Mouse (Mus musculus) heart, embryonic 10.5 days (tissue): Measurements from ENCODE around the gene Stx18. TPM values are rescaled to one million over a fixed set of nuclear protein-coding genes. Genes with fewer than 3 reads are reported as not detected.

Source experiments
- DNase-seq: peaks from one replicate; pipeline ENCODE4 v3.0.0-alpha.2; 2017; ENCODE audit warnings: low spot score
- H3K27ac ChIP-seq: fragments of 300-500 bp; sonication (generic); 2 replicates; pipeline ENCODE4 v1.5.1; 2016; ENCODE audit warnings: mild to moderate bottlenecking
- H3K27me3 ChIP-seq: fragments of 300-500 bp; sonication (generic); 2 replicates; pipeline ENCODE4 v1.6.1; 2016; ENCODE audit warnings: mild to moderate bottlenecking; ENCODE audit not compliant: poor library complexity, insufficient read depth, severe bottlenecking
- H3K36me3 ChIP-seq: fragments of 300-500 bp; sonication (generic); 2 replicates; pipeline ENCODE4 v1.6.1; 2016; ENCODE audit warnings: mild to moderate bottlenecking, moderate library complexity
- H3K4me1 ChIP-seq: fragments of 300-500 bp; sonication (generic); 2 replicates; pipeline ENCODE4 v1.6.1; 2016; ENCODE audit warnings: mild to moderate bottlenecking
- H3K4me3 ChIP-seq: fragments of 300-500 bp; sonication (generic); 2 replicates; pipeline ENCODE4 v1.5.1; 2016; ENCODE audit warnings: mild to moderate bottlenecking, moderate library complexity
- H3K9me3 ChIP-seq: fragments of 300-500 bp; sonication (generic); 2 replicates; pipeline ENCODE4 v1.6.1; 2016; ENCODE audit warnings: mild to moderate bottlenecking, moderate library complexity
- WGBS: fragments of 180-500 bp; shearing (Covaris S2); methylation state at CpG from one replicate; pipeline ENCODE4 v1.1.7; 2016; 5-methylcytosine and 5-hydroxymethylcytosine counted together
- polyA plus RNA-seq: library from polyadenylated mRNA; unstranded; fragments of >200 nt; fragmentation: Nextera tagmentation; extraction: Ambion mirVana; gene quantifications from 2 replicates; pipeline ENCODE4 v1.2.1, GENCODE M21; 2016

The Stx18 gene
- polyA plus RNA-seq, 1 experiment from 2014 or later, result 43.0 TPM

- Histone ChIP-seq H3K27me3 (no peaks in the 10 kb centered on the region), H3K36me3 (peaks cover 50% of the 10 kb centered on the region), H3K4me3 (no peak overlapping the region), H3K27ac (no peak overlapping the region), H3K9me3 (no peaks in the 10 kb centered on the region), H3K4me1 (no peaks in the 10 kb centered on the region)
- 95% methylated on average over 2 of the region's 2 CpGs for WGBS
- no peak for DNase-seq
These were observed 76.0 kb downstream of the Stx18 start for GRCm38 (mm10) chr5:38114526-38114925.

GRCm38 (mm10) chr5:38117056-38117455 lies 78.5 kb downstream of the Stx18 start:
- H3K27me3 ChIP-seq, result no peaks in the 10 kb centered on the region
- H3K9me3 ChIP-seq, result no peaks in the 10 kb centered on the region
- WGBS, result 92% methylated on average over 1 of the region's 1 CpGs
- no peak for DNase-seq
- H3K4me1 ChIP-seq, result peaks cover 7% of the 10 kb centered on the region
- peaks cover 31% of the 10 kb centered on the region for H3K36me3 ChIP-seq
- no peak overlapping the region for H3K27ac ChIP-seq
- H3K4me3 ChIP-seq, result no peak overlapping the region

- no peaks in the 10 kb centered on the region for H3K27me3 ChIP-seq
- H3K9me3 ChIP-seq, result no peaks in the 10 kb centered on the region
- WGBS, result 80% methylated on average over 5 of the region's 5 CpGs
- H3K4me1 ChIP-seq, result peaks cover 11% of the 10 kb centered on the region
- H3K27ac ChIP-seq, result no peak overlapping the region
- peaks cover 35% of the 10 kb centered on the region for H3K36me3 ChIP-seq
- no peak for DNase-seq
- no peak overlapping the region for H3K4me3 ChIP-seq
These were observed 80.7 kb downstream of the Stx18 start for GRCm38 (mm10) chr5:38119268-38119667.

GRCm38 (mm10) chr5:38121699-38122098 lies 83.2 kb downstream of the Stx18 start:
- H3K27me3 ChIP-seq, result no peaks in the 10 kb centered on the region
- no peak for DNase-seq
- H3K36me3 ChIP-seq, result peaks cover 26% of the 10 kb centered on the region
- H3K9me3 ChIP-seq, result no peaks in the 10 kb centered on the region
- H3K4me3 ChIP-seq, result no peak overlapping the region
- no peak overlapping the region for H3K27ac ChIP-seq
- peaks cover 11% of the 10 kb centered on the region for H3K4me1 ChIP-seq
- WGBS, result 45% methylated on average over 7 of the region's 7 CpGs

GRCm38 (mm10) chr5:38126519-38127306 lies 88.2 kb downstream of the Stx18 start:
- H3K36me3 ChIP-seq, result peaks cover 38% of the 10 kb centered on the region
- 79% methylated on average over 13 of the region's 13 CpGs for WGBS
- no peaks in the 10 kb centered on the region for H3K9me3 ChIP-seq
- H3K27ac ChIP-seq, result no peak overlapping the region
- peaks cover 13% of the 10 kb centered on the region for H3K4me1 ChIP-seq
- no peak for DNase-seq
- H3K4me3 ChIP-seq, result no peak overlapping the region
- no peaks in the 10 kb centered on the region for H3K27me3 ChIP-seq

GRCm38 (mm10) chr5:38129339-38129738 lies 90.8 kb downstream of the Stx18 start:
- Histone ChIP-seq H3K36me3 (peaks cover 30% of the 10 kb centered on the region), H3K4me1 (peaks cover 5% of the 10 kb centered on the region; the same call in 1 of the 2 replicates), H3K4me3 (no peak overlapping the region), H3K27ac (no peak overlapping the region), H3K27me3 (no peaks in the 10 kb centered on the region), H3K9me3 (no peaks in the 10 kb centered on the region)
- DNase-seq, result no peak
- WGBS, result 69% methylated on average over 2 of the region's 2 CpGs

- no peak overlapping the region for H3K27ac ChIP-seq
- peaks cover 19% of the 10 kb centered on the region for H3K36me3 ChIP-seq
- no peaks in the 10 kb centered on the region for H3K27me3 ChIP-seq
- no peaks in the 10 kb centered on the region for H3K9me3 ChIP-seq
- H3K4me3 ChIP-seq, result no peak overlapping the region
- H3K4me1 ChIP-seq, result 0 out of 2 replicates have a peak, but pooled peaks cover 3% of the 10 kb centered on the region
- 91% methylated on average over 9 of the region's 9 CpGs for WGBS
- no peak for DNase-seq
These were observed 97.7 kb downstream of the Stx18 start for GRCm38 (mm10) chr5:38136247-38136646.

GRCm38 (mm10) chr5:38137163-38137562 lies 98.6 kb downstream of the Stx18 start:
- DNase-seq, result no peak
- 90% methylated on average over 9 of the region's 9 CpGs for WGBS
- Histone ChIP-seq H3K27me3 (no peaks in the 10 kb centered on the region), H3K36me3 (peaks cover 22% of the 10 kb centered on the region), H3K4me1 (0 out of 2 replicates have a peak, but pooled peaks cover 3% of the 10 kb centered on the region), H3K9me3 (no peaks in the 10 kb centered on the region), H3K4me3 (no peak overlapping the region), H3K27ac (no peak overlapping the region)

GRCm38 (mm10) chr5:38140893-38141292 lies 102.4 kb downstream of the Stx18 start:
- no peak for DNase-seq
- H3K36me3 ChIP-seq, result peaks cover 19% of the 10 kb centered on the region
- 80% methylated on average over 6 of the region's 6 CpGs for WGBS
- no peak overlapping the region for H3K4me3 ChIP-seq
- H3K4me1 ChIP-seq, result 0 out of 2 replicates have a peak, but pooled peaks cover 3% of the 10 kb centered on the region
- 0 out of 2 replicates have a peak, but pooled peaks cover 2% of the 10 kb centered on the region for H3K27me3 ChIP-seq
- no peaks in the 10 kb centered on the region for H3K9me3 ChIP-seq
- H3K27ac ChIP-seq, result no peak overlapping the region

- Histone ChIP-seq H3K9me3 (no peaks in the 10 kb centered on the region), H3K4me1 (no peaks in the 10 kb centered on the region), H3K27me3 (0 out of 2 replicates have a peak, but pooled peaks cover 2% of the 10 kb centered on the region), H3K27ac (no peak overlapping the region), H3K4me3 (no peak overlapping the region), H3K36me3 (peaks cover 15% of the 10 kb centered on the region)
- no peak for DNase-seq
- WGBS, result 75% methylated on average over 6 of the region's 6 CpGs
These were observed 108.0 kb downstream of the Stx18 start for GRCm38 (mm10) chr5:38146524-38146923.

GRCm38 (mm10) chr5:38151264-38151663 lies 112.7 kb downstream of the Stx18 start:
- 53% methylated on average over 3 of the region's 3 CpGs for WGBS
- Histone ChIP-seq H3K27ac (no peak overlapping the region), H3K4me1 (no peaks in the 10 kb centered on the region), H3K27me3 (peaks cover 5% of the 10 kb centered on the region; the same call in 1 of the 2 replicates), H3K9me3 (no peaks in the 10 kb centered on the region), H3K4me3 (no peak overlapping the region), H3K36me3 (peaks cover 24% of the 10 kb centered on the region)
- no peak for DNase-seq

- WGBS, result 77% methylated on average over 10 of the region's 10 CpGs
- no peak overlapping the region for H3K4me3 ChIP-seq
- peaks cover 24% of the 10 kb centered on the region for H3K36me3 ChIP-seq
- peaks cover 16% of the 10 kb centered on the region for H3K27me3 ChIP-seq
- no peaks in the 10 kb centered on the region for H3K4me1 ChIP-seq
- no peaks in the 10 kb centered on the region for H3K9me3 ChIP-seq
- no peak overlapping the region for H3K27ac ChIP-seq
- no peak for DNase-seq
These were observed 113.9 kb downstream of the Stx18 start for GRCm38 (mm10) chr5:38152201-38153108.

GRCm38 (mm10) chr5:38153636-38154035 lies 115.1 kb downstream of the Stx18 start:
- 79% methylated on average over 5 of the region's 5 CpGs for WGBS
- Histone ChIP-seq H3K9me3 (no peaks in the 10 kb centered on the region), H3K27ac (no peak overlapping the region), H3K4me1 (peaks cover 4% of the 10 kb centered on the region), H3K27me3 (peaks cover 28% of the 10 kb centered on the region), H3K4me3 (no peak overlapping the region), H3K36me3 (peaks cover 22% of the 10 kb centered on the region)
- DNase-seq, result no peak
